Mouse (Mus musculus) c-Kit-negative CD71-positive TER-119-positive erythroid progenitor cells, embryonic 14.5 days (primary cell): ENCODE measurements around the gene Tpo.

Experiments
- DNase-seq: peaks from one replicate; pipeline ENCODE4 v3.0.0-alpha.2; 2013; ENCODE audit warnings: low read depth, low spot score

The Tpo gene

GRCm38 (mm10) chr12:30020447-30020846 is 112.0 kb downstream of the Tpo start:
- DNase-seq: no peak

- DNase-seq: no peak
Observed at GRCm38 (mm10) chr12:30017131-30017530, 115.3 kb downstream of the Tpo start.

GRCm38 (mm10) chr12:30015501-30015900 is 116.9 kb downstream of the Tpo start:
- DNase-seq: no peak

GRCm38 (mm10) chr12:30008741-30009140 is 123.7 kb downstream of the Tpo start:
- no peak for DNase-seq

- no peak for DNase-seq
Observed at GRCm38 (mm10) chr12:30006586-30006985, 125.8 kb downstream of the Tpo start.
